Mouse (Mus musculus) urinary bladder, postnatal 10 days (tissue): ENCODE data around the gene Srrm3.

Experiments
- DNase-seq: peaks from one replicate; pipeline ENCODE4 v3.0.0; 2022; ENCODE audit warnings: low spot score

Srrm3 gene

DNA sequence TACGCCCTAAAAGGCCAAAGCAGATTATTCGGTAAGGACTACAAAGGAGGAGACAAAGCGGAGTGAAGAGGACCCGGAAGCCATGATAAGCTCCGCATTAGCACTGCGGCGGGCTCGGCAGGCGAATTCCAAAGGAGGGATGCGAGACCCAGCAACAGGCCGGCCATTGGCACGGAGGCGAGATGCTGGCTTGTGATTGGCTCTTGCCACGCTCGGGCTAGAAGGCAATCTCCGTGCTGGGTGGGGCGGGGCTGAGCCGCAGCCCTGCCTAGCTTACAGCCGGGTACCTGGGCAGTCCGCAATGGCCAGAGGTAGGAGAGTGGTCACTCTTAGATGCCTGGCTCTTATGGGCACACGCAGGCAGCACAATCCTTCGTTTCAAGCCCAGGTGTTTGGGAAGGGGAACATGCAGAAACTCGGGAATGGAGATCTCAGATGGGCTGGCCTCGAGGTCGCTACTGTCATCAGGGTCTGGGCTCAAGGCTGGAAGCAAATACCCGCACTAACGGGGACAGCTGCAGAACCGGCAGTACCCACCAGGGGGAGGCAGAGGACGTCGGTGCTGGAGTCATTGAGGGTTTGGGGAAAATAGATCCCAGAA lies 97.0 kb downstream of the Srrm3 start:
- peak; percentile 81 for DNase-seq

DNA sequence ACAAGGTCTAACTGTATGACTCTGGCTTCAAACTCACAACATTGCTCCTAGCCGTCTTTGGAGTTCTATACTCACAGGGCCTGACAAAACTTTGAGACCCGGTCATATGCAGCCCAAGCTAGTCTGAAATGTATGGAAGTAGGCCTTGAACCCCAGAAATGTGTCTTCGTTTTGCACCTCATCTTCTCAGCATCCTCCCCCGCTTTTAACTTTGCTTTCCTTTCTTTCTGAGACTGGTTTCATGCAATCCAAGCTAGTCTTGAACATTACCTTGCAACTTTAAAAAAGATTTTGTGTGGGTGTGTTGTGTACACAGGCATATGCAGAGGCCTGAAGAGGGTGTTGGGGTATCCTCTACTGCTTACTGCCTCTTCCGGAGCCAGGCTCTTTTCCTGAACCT lies 97.6 kb downstream of the Srrm3 start:
- DNase-seq: no peak

DNA sequence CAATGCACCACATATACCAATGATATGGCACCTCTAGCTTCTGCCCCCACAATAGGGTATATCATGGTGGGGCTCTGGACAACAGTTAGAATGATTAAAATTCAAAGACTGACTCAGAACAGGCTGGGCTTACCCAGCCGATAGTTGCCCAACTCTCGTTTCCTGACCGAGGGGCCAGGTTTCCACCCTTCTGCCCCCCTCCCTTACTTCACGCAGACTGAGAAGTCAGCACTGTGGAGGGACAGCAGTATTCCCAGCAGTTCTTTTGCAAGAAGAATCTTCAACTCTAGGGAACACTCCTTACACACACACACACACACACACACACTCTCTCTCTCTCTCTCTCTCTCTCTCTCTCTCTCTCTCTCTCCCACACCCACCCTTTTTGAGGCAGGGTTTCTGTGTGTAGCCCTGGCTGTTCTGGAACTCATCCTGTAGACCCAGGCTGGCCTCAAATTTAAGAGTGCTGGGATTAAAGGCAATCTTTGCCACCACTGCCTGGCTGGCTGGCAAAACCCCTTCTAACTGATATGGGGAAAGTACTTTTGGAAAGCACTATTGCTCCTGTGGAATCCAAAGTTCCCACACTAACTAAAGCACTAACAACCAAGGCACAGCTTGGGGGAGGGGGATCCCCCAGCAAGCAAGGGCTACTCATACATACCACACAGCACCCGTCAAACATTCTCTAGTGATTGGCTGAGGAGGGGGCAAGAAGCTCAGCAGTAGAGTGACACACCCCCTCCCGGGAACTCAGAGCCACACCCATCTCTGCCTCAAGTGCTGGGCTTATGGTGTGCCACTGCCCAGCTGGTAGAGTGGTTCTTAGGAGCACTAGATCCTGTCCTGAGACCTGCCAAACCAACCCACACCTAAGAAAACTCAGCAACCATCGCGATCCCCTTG lies 98.9 kb downstream of the Srrm3 start:
- no peak for DNase-seq

DNA sequence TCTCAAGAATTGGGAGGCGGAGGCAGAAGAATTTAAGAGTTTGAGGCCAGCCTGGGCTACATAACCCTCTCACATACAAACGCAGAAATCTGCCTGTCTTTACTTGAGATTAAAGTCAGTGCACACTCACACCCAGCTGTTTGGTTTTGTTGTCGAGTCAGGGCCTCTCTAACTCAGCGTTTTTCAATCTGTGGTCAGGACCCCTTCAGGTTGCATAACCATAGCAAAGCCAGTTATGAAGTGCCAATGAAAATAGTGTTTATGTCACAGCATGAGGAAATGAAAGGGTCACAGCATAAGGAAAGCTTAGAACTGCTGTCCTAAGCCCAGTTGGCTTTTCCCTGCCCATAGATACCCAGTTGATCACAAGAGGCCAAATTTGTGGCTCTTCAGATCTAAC lies 100.2 kb downstream of the Srrm3 start:
- DNase-seq: no peak

DNA sequence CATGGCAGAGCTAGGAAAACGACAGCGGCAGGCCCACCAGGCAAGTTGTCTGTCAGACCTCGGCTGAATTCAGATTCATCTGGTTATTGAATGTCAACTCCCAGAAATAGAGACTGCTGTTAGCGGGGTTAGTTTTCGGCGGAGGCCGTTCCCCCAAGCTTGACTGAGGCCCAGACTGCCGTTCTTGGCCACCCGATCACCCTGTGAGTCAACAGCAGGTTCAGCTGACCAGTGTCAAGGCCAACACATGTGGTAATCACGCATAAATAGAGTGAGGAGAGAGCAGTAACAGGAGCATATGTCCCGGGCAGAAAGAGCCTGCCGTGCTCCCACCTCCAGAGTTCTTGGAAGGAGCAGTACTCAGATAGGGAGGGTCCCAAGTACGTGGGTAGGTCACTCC lies 100.6 kb downstream of the Srrm3 start:
- no peak for DNase-seq

DNA sequence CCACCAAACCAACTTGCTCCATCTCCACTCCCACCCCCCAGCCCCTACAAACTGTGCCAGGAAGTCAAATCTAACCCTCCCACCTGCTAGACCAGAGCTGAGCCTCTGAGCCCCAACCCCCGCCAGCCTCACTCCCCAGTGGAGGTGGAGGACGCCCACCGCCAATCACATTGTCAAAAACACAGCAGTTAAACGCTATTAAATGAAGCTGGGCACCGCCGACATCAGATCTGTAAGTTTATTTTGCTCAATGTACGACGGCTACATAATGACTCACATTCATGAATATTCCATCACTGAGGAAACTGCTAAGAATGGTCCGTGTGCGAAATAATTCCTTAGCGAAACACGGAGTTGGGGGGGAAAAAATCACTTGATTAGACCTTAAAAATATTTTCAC lies 101.5 kb downstream of the Srrm3 start:
- DNase-seq: no peak

DNA sequence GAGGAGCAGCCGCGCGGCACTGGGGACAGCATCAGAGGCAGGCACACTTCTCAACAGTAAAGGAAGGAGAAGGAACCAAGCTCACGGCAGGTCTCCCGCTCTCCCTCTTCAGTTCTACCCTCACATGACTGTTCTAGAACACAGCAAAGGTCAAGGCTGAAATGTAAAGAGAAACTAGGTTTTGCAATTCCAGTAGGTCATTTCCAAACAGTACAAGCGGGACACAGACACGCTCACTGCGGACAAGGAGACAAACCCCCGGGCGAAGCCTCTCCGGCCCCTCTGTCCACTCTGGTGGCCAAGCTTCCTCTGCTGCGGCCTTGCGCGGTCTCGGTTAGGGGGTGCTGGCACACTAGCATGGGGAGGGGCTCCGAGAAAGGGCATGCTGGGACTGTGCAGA lies 102.3 kb downstream of the Srrm3 start:
- DNase-seq: no peak

DNA sequence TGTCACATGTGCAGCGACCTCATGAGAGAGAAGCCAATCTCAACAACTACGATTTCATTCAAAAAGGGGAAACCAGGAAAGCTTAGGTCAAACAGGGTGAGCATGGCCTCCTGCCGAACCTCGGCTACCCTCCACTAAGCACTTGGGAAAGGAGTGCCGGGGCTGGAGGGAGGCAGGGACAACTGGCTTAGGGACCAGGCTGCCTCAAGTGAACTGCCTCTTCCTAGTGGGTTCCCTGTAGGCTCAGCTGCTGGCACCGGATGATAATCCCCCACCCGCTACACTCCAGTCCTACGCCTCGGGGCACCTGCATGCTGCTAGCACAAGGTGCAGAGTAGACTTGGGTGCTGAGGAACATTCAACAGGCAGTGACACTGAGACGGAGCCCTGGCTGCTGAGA lies 103.0 kb downstream of the Srrm3 start:
- no peak for DNase-seq

DNA sequence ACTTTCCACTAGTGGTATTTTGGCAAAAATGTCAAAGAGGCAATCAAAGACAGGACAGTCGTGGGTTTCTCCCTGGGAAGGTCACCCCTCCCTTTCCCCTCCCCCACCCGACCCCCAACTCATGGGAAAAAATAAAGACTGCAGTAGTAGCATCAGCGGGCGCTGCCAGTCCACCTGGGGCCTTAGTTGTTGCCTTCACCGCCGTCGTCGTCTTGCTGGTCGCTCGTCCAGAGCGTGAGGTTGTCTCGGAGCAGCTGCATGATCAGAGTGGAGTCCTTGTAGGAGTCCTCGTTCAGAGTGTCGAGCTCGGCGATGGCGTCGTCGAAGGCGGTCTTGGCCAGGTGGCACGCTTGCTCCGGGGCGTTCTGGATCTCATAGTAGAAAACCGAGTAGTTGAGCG lies 104.1 kb downstream of the Srrm3 start:
- no peak for DNase-seq

DNA sequence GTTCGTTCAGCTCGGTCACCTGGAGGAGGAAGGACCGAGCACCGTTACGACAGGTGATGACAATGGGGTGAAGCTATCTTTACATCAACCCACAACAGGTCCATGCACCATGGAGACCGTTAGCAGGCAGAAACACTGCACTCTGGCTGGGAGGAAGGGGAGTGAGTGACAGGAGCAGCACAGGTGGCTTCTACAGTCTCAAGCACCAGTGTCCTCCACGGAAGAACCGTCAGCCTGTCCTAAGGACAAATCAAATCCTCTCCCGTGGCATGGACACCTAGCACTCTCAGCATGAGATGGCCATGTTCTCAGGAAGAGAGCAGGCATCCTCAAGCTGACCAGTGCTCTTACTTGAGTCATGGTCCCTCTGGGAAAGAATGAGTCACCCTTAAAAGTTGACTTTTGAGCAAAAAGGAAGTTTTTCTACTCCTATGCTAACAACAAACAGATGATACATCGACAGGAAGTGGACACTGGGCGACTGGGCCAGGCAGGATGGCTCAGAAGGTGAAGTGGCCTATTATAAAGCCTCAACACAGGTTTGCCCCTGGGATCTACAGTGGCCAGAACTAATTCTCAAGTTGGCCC lies 105.0 kb downstream of the Srrm3 start:
- no peak for DNase-seq

DNA sequence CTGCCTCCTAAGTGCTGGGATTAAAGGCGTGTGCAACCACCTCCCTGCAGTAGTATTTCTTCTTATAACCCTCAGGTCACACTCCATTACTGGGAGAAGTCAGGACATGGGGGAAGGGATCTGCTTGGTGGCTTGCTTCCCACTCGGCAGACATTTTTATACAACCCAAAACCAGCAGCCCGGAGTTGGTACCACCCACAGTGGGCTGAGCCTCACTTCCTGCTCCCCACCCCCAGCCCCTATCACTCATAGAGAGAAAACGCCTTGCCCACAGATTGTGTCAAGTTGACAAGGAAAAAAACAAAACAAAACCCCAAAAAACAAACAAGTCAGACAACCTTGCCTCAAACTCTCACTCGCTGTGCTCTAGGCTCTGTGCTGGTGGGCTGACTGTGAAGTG lies 106.5 kb downstream of the Srrm3 start:
- no peak for DNase-seq

DNA sequence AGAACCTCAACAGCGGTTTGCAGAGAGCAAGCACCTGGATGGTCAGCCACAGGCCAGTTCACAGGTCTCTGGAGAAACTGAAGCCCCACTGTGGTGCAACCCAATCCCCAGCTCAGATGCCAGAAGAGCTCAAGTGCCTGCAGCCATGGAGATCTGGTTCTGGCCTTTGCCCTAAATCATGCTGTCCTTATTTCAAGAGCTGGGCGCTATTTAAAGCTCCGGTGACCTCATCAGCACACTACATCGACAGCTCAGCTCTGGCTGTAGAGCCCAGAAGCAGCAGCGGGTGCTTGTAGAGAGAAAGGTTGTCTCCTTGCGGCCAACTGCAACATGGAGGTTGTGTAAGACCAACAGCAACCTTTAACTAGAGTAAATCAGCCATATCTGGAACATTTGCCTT lies 107.5 kb downstream of the Srrm3 start:
- no peak for DNase-seq

DNA sequence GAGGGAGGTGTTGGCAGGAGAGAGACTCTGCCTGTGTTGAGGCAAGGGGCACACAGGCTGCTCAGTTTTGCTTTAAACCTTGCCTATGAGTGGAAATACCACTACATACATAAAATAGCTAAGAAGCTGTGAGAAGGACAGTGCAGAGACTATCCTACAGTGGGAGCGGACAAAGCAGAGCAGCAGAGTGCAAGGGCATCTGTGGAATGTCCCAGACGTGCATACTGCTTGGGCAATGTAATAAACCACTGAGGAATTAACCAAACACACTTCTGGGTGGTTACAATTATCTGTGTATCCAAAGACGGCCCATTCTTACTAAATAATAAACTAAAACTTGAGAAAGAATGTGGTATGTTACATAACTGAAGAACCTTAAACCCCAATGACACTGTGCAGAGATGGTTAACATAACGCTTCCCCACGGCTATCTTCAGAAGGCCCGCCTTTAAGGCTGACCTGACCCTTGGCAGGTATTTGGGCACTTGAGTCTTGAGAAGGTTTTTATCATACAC lies 109.4 kb downstream of the Srrm3 start:
- DNase-seq: no peak

DNA sequence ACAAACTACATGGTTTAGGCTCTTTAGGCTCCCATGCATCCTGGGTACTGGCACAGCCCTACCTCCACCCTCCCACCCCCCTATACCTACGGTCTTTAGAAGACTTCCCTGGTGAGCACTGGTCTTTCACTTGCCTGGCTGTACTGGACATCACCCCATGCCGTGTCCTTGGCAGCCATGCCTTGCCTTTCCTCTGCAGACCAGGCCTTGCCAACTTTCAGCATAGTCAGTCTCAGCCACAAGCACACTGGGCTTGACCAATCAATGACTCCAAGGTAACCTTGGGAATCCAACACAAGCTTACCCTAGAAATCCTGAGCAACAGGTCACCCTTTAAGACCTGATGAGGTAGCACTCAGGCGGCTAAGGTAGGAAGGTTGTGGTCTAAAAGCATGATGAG lies 109.9 kb downstream of the Srrm3 start:
- no peak for DNase-seq

DNA sequence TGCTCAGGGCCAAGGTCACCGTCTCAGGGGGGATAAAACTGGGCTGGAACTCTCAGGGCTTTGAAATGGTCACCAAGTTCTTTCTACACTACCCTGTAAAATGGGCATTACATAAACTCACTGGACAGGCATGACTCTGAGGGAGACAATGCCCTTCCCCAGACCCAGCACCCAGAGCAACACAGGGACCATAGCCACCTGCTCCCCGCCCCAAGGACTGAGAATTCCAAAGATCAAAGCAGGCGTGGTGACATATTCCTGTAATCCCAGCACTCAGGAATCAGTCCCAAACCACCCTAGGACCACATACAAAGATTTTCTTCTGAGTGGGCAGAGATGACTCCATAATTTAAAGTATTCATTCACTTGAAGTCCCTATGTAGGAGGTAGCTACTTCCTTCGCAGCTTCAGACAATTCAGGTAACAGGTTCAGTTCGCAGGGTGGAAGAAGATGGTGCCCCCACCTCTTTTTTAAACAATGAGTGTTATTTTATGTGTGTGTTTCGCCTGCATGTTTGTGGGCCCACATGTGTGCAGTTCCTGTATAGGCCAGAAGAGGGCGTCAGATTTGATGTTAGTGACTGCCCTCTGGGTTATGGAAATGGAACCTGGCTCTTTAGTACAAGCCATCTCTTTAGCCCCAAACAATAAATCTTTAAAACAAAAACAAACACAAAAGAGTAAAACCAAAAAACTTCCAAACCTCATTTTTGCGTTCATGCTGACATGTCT lies 110.8 kb downstream of the Srrm3 start:
- no peak for DNase-seq

DNA sequence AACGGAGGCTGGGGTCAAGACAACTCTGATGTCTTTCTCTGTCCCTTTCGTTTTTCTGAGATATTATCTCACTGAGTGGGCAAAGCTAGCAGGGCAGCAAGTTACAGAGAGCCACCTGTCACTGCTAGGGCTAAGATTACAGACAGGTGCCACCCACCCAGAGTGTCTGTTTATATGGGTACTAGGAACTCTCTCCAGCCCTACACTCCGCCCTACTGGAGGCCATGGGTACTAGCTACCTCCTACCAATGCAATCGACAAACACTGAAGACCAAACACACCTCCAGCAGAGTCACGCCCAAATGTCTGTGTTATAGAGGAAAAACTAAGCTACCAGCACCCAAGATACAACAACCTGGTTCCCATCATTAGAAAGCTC lies 111.4 kb downstream of the Srrm3 start:
- no peak for DNase-seq

DNA sequence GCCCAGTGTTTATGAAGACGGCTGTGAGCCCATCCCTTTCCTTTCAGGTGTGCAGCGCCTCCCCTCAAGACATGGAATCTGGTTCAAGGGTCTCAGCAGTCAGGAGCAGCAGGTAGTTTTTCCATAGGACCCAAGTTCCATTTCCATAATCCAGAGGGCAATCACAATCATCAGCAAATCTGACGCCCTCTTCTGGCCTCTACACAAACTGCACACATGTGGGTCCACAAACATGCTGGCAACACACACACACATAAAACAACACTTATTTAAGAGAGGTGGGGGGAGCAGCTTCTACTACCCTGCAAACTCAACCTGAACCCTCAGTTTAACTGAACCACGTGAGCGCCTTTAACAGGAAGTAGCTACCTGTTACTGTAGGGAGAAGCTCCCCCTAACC lies 111.9 kb downstream of the Srrm3 start:
- DNase-seq: no peak

DNA sequence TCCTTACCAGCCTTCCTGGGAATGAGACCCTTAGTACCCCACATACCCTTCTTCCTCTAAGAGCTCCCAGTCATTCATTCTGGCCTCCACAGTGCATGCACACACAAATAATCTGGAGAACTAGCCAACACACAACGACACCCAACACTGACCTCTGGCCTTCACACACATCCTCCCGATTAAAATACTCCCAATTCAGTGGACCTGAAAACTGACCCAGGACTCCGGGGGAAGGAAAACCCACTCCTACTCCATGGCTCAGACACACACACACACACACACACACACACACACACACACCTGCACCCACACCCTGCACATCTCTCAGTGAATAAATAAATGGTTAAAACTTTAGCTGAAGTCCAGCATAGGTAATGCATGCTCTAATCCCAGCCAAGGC lies 113.2 kb downstream of the Srrm3 start:
- no peak for DNase-seq

DNA sequence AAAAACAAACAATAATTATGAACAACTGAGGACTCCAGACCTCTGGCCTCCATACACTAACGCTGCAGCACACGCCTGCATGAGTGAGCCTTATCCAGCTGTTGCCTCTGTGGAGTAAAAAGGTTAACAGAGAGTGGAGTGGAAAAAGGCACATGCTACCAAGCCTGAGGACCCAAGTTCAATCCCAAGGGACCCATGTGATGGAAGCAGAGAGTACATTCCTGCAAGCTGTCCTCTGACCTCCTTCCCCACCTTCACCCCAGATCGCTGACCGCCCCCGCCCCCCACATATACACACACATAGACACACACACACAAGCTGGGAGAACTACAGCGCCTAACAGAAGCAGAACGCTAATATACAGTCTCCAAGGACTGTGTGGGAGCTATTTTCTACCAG lies 117.2 kb downstream of the Srrm3 start:
- no peak for DNase-seq
